Mouse (Mus musculus) olfactory bulb, adult 2 months (tissue): ENCODE measurements at regions not wholly inside any gene's neighbourhood (a gene's known extent, or its start where the extent isn't known, plus 50 kb on each side); places are given as distances from the start of the nearest gene placed in this dataset.

Experiments used
- H3K27ac ChIP-seq: fragments of 200-500 bp; 2 replicates; pipeline ENCODE4 v1.5.1; 2012; ENCODE audit warnings: low read depth, low read length; ENCODE audit not compliant: insufficient read depth
- H3K4me1 ChIP-seq: fragments of 200-500 bp; 2 replicates; pipeline ENCODE4 v1.6.1; 2012; ENCODE audit warnings: low read length; ENCODE audit not compliant: control insufficient read depth, insufficient read depth
- H3K4me3 ChIP-seq: fragments of 200-500 bp; 2 replicates; pipeline ENCODE4 v1.5.1; 2012; ENCODE audit warnings: mild to moderate bottlenecking, low read depth, low read length, moderate library complexity; ENCODE audit not compliant: insufficient read depth
- CTCF ChIP-seq: fragments of 200-500 bp; IDR thresholded peaks from 2 replicates; pipeline ENCODE4 v1.5.1; 2012; ENCODE audit warnings: low read depth, mild to moderate bottlenecking, low read length, moderate library complexity; ENCODE audit not compliant: insufficient read depth
- POLR2A ChIP-seq: fragments of 200-500 bp; IDR thresholded peaks from 2 replicates; pipeline ENCODE4 v1.6.1; 2012; ENCODE audit warnings: mild to moderate bottlenecking, low read depth, low read length, moderate library complexity; ENCODE audit not compliant: insufficient read depth
- WGBS: fragments of 180-500 bp; shearing (Covaris S2); methylation state at CpG from one replicate; pipeline ENCODE4 v1.1.7; 2018; 5-methylcytosine and 5-hydroxymethylcytosine counted together

- 88% methylated on average over 14 of the region's 14 CpGs for WGBS
- Histone ChIP-seq H3K27ac (no peak overlapping the region), H3K4me1 (no peaks in the 10 kb centered on the region), H3K4me3 (no peak overlapping the region)
- TF ChIP-seq POLR2A = no peak
- no peak for TF ChIP-seq CTCF
Observed at GRCm38 (mm10) chr10:117556851-117557542, 72.3 kb upstream of the Cpm start.

GRCm38 (mm10) chr10:117556027-117556789 lies 73.1 kb upstream of the Cpm start:
- H3K4me1 ChIP-seq = no peaks in the 10 kb centered on the region
- 38% methylated on average over 15 of the region's 15 CpGs for WGBS
- TF ChIP-seq CTCF = no peak
- no peak for TF ChIP-seq POLR2A
- no peak overlapping the region for H3K4me3 ChIP-seq
- no peak overlapping the region for H3K27ac ChIP-seq

- TF ChIP-seq CTCF (no peak), POLR2A (no peak)
- Histone ChIP-seq H3K4me1 (no peaks in the 10 kb centered on the region), H3K4me3 (no peak overlapping the region), H3K27ac (no peak overlapping the region)
- WGBS = 86% methylated on average over 10 of the region's 10 CpGs
Observed at GRCm38 (mm10) chr10:117555542-117555941, 73.8 kb upstream of the Cpm start.

GRCm38 (mm10) chr10:117555044-117555443 lies 74.3 kb upstream of the Cpm start:
- TF ChIP-seq CTCF (no peak), POLR2A (no peak)
- no peak overlapping the region for H3K27ac ChIP-seq
- H3K4me1 ChIP-seq = no peaks in the 10 kb centered on the region
- WGBS = 91% methylated on average over 8 of the region's 8 CpGs
- H3K4me3 ChIP-seq = no peak overlapping the region

GRCm38 (mm10) chr10:117554533-117554932 lies 74.8 kb upstream of the Cpm start:
- no peak for TF ChIP-seq POLR2A
- TF ChIP-seq CTCF = no peak
- Histone ChIP-seq H3K27ac (no peak overlapping the region), H3K4me3 (no peak overlapping the region), H3K4me1 (no peaks in the 10 kb centered on the region)
- WGBS = 87% methylated on average over 6 of the region's 6 CpGs

- Histone ChIP-seq H3K4me3 (no peak overlapping the region), H3K27ac (no peak overlapping the region), H3K4me1 (no peaks in the 10 kb centered on the region)
- 90% methylated on average over 15 of the region's 15 CpGs for WGBS
- TF ChIP-seq POLR2A (no peak), CTCF (no peak)
Observed at GRCm38 (mm10) chr10:117553211-117554186, 75.8 kb upstream of the Cpm start.

GRCm38 (mm10) chr10:117552049-117552652 lies 77.1 kb upstream of the Cpm start:
- H3K4me3 ChIP-seq = no peak overlapping the region
- TF ChIP-seq POLR2A = no peak
- no peak for TF ChIP-seq CTCF
- 97% methylated on average over 9 of the region's 9 CpGs for WGBS
- H3K4me1 ChIP-seq = no peaks in the 10 kb centered on the region
- no peak overlapping the region for H3K27ac ChIP-seq

- H3K4me3 ChIP-seq = no peak overlapping the region
- no peak overlapping the region for H3K27ac ChIP-seq
- H3K4me1 ChIP-seq = no peaks in the 10 kb centered on the region
- 89% methylated on average over 13 of the region's 13 CpGs for WGBS
- TF ChIP-seq CTCF (no peak), POLR2A (no peak)
Observed at GRCm38 (mm10) chr10:117551234-117552048, 77.9 kb upstream of the Cpm start.
